Mouse (Mus musculus) thymus, adult 2 months (tissue): ENCODE measurements at regions not wholly inside any gene's neighbourhood (a gene's known extent, or its start where the extent isn't known, plus 50 kb on each side); places are given as distances from the start of the nearest gene placed in this dataset.

Experiments used
- DNase-seq: peaks from one replicate; pipeline ENCODE4 v3.0.0; 2021
- H3K27ac ChIP-seq: fragments of 200-500 bp; 2 replicates; pipeline ENCODE4 v1.5.1; 2012; ENCODE audit warnings: low read length, control low read depth; ENCODE audit not compliant: control insufficient read depth, insufficient read depth
- H3K27me3 ChIP-seq: fragments of 200-500 bp; 2 replicates; pipeline ENCODE4 v1.6.1; 2012; ENCODE audit warnings: mild to moderate bottlenecking, low read length, moderate library complexity, mixed read lengths; ENCODE audit not compliant: control insufficient read depth, insufficient read depth
- H3K36me3 ChIP-seq: fragments of 200-500 bp; 2 replicates; pipeline ENCODE4 v1.6.1; 2012; ENCODE audit warnings: mild to moderate bottlenecking, low read length, moderate library complexity; ENCODE audit not compliant: control insufficient read depth, insufficient read depth
- H3K4me1 ChIP-seq: fragments of 200-500 bp; replicated peaks from 2 replicates; pipeline ENCODE4 v1.6.1; 2012; ENCODE audit warnings: low read length; ENCODE audit not compliant: control insufficient read depth, insufficient read depth
- H3K4me3 ChIP-seq: fragments of 200-500 bp; 2 replicates; pipeline ENCODE4 v1.5.1; 2012; ENCODE audit warnings: mild to moderate bottlenecking, low read length, control low read depth, moderate library complexity; ENCODE audit not compliant: control insufficient read depth, insufficient read depth
- CTCF ChIP-seq: fragments of 200-500 bp; IDR thresholded peaks from 2 replicates; pipeline ENCODE4 v1.5.1; 2012; ENCODE audit warnings: mild to moderate bottlenecking, control low read depth, low read length, moderate library complexity, borderline replicate concordance; ENCODE audit not compliant: control insufficient read depth, poor library complexity, insufficient read depth; ENCODE audit errors: extremely low read depth
- POLR2A ChIP-seq: fragments of 200-500 bp; IDR thresholded peaks from 2 replicates; pipeline ENCODE4 v1.6.1; 2012; ENCODE audit warnings: mild to moderate bottlenecking, low read length, control low read depth, moderate library complexity; ENCODE audit not compliant: control insufficient read depth, poor library complexity, insufficient read depth; ENCODE audit errors: extremely low read depth
- WGBS: fragments of 180-500 bp; shearing (Covaris S2); methylation state at CpG from one replicate; pipeline ENCODE4 v1.1.7; 2018; 5-methylcytosine and 5-hydroxymethylcytosine counted together

DNA sequence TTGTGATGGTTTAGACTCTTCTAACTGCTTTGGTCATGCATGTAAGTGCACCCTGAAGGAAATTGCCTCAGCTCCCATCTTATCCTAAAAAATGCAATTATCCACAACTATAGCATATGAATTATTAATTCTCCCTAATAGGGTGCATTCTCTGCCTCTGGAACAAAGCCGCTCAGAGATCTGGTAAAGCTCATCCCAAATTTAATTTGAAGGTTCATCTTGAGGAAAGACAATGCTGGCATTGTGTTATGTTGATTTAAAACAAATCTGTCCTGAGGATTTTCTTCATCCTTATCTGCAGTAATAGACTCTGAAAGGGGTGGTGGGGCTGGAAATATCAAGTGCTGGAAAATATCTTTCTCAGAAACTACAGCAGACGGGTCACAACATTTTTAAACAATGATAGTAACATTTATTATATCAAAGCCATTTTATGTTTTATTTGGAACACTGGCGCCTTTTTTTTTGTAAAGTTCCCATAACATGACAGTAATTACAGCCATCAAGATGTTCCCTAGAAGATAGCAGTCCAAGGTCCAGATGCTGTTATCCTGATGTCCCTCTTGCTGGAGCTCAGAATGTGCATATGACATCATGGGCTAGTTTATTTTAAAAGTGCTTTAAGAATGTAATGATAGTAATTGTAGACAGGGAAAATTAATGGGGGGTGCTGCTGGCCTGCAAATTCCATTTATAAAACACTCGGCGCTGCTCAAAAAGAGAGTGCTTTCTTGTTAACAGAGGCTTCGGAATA lies 148.5 kb downstream of the Hlx start:
- no peak overlapping the region for H3K4me3 ChIP-seq
- TF ChIP-seq CTCF (no peak), POLR2A (no peak)
- no peaks in the 10 kb centered on the region for H3K4me1 ChIP-seq
- 97% methylated on average over 6 of the region's 6 CpGs for WGBS
- H3K27me3 ChIP-seq, result no peaks in the 10 kb centered on the region
- H3K36me3 ChIP-seq, result no peaks in the 10 kb centered on the region
- DNase-seq, result no peak
- no peak overlapping the region for H3K27ac ChIP-seq

DNA sequence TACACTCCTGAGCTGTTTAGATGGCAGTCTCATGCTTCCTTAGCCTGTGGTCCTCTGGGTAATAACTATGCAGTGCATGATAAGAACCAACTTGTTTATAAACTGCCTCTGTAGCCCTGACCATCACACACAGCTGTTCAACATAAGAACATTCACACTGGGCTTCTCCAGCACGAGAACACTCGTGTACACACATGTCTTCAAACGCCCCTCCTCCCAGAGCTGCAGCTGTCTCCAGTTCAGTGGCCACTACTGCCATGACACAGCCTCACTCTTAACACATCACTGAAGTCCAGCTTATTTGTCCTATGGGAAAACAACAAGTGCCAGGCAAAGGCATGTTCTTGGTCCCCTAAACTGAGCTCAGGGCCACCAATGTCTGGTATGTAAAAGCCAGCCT lies 152.9 kb downstream of the Hlx start:
- 93% methylated on average over 3 of the region's 3 CpGs for WGBS
- Histone ChIP-seq H3K4me3 (no peak overlapping the region), H3K27me3 (no peaks in the 10 kb centered on the region), H3K36me3 (no peaks in the 10 kb centered on the region), H3K27ac (no peak overlapping the region), H3K4me1 (no peaks in the 10 kb centered on the region)
- no peak for DNase-seq
- no peak for TF ChIP-seq CTCF
- TF ChIP-seq POLR2A, result no peak

DNA sequence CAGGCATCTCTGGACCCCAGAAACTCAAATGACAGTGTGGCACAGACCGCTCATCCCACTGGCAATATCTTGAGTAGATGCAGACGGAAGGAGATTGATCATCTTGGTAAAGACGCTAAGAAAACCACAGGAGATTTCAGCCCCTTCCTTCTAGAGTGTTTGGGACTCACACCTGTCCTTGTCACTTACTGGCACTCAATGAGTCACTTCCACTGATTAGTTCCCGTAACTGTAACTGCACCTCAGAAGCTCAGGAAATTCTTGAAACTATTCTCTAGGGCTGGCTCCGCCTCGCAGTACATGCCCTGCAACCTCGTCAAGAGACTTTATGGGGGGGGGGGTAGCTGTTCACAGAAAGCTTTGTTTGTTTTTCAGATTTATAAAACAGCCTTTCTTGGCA lies 155.9 kb downstream of the Hlx start:
- Histone ChIP-seq H3K27ac (no peak overlapping the region), H3K4me1 (0 out of 2 replicates have a peak, but pooled peaks cover 4% of the 10 kb centered on the region), H3K4me3 (no peak overlapping the region), H3K36me3 (no peaks in the 10 kb centered on the region), H3K27me3 (no peaks in the 10 kb centered on the region)
- no peak for TF ChIP-seq POLR2A
- TF ChIP-seq CTCF, result no peak
- DNase-seq, result no peak
- 41% methylated on average over 7 of the region's 7 CpGs for WGBS

DNA sequence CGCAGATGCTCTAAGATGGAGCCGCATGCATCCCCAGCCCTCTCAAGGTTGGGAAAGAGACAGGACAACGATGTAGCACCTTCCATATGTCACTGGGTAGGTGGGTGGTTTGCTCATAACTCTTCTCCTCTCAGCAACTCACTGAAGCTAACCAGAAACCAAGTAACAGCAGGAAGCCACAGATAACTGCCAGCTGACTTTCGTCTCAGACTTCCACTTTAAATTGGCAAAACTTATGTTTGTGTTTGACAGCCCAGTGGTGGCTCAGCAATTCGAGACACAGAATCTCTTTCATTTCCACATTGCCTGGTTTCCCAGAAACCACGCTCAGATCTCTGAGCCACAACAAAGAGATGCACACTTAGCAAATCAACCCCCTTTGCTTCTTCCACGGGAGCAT lies 159.1 kb downstream of the Hlx start:
- no peaks in the 10 kb centered on the region for H3K36me3 ChIP-seq
- H3K27me3 ChIP-seq, result no peaks in the 10 kb centered on the region
- no peak overlapping the region for H3K4me3 ChIP-seq
- WGBS, result 15% methylated on average over 7 of the region's 7 CpGs
- 0 out of 2 replicates have a peak, but pooled peaks cover 4% of the 10 kb centered on the region for H3K4me1 ChIP-seq
- TF ChIP-seq POLR2A (no peak), CTCF (no peak)
- DNase-seq, result no peak
- no peak overlapping the region for H3K27ac ChIP-seq

DNA sequence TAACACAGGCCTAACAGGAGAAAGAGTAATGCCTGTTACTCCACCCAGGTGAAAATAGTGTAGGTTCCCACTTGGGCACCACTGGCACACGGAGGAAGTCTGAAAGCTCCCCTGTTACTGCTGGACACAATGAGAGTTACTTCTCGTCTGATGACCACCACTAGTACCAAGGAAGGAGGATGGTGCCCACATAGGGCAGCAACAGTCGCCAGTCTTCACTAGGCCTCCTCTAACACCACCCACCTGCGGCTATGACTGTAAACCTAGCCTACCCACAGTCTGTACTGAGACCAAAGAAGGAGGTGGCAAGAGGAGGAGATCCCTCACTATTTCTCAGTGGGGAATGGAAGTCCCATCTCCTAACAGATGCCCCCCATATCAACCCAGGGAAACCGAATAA lies 161.7 kb downstream of the Hlx start:
- 91% methylated on average over 5 of the region's 5 CpGs for WGBS
- H3K27ac ChIP-seq, result no peak overlapping the region
- no peak for TF ChIP-seq POLR2A
- TF ChIP-seq CTCF, result no peak

DNA sequence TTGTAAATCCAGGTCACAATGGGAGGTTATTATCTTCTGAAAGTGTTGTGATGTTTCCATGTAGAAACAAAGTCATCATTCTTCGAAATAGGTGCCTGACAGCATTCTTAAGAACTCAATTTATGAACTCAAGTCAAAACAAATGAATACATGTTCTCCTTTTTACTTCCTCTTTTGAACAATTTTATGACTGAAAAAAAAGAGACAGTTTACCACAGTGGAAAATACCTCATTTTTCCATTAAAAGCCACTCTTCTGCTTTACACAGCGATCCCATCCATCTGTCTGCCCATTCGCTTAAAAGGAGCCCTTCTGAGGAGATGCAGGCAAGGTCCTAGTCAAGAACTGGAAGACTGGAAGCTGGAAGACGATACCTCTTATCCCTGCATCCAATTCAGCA lies 169.5 kb downstream of the Hlx start:
- no peaks in the 10 kb centered on the region for H3K36me3 ChIP-seq
- WGBS, result 34% methylated on average over 4 of the region's 4 CpGs

More for the DNA sequence above, 161.7 kb downstream of the Hlx start:
- Histone ChIP-seq H3K36me3 (no peaks in the 10 kb centered on the region), H3K4me3 (no peak overlapping the region), H3K27me3 (no peaks in the 10 kb centered on the region), H3K4me1 (0 out of 2 replicates have a peak, but pooled peaks cover 4% of the 10 kb centered on the region)
- no peak for DNase-seq

More for the DNA sequence above, 169.5 kb downstream of the Hlx start:
- Histone ChIP-seq H3K4me3 (no peak overlapping the region), H3K27ac (no peak overlapping the region), H3K4me1 (peaks cover 3% of the 10 kb centered on the region; the same call in 1 of the 2 replicates), H3K27me3 (no peaks in the 10 kb centered on the region)
- TF ChIP-seq CTCF (no peak), POLR2A (no peak)
- no peak for DNase-seq
